Mouse (Mus musculus) ovary, postnatal 10 days (tissue): Measurements from ENCODE around the gene Nr2e3.
"Not testable (repeated sequence)": the region's sequence is repeated elsewhere in the genome, so short reads cannot be mapped to it uniquely, and the experiment has no call there.

Experiments used
- DNase-seq: peaks from one replicate; pipeline ENCODE4 v3.0.0; 2022; ENCODE audit warnings: low spot score

Gene Nr2e3

GRCm38 (mm10) chr9:59949981-59950380 is 10.5 kb downstream of the Nr2e3 start:
- DNase-seq = no peak

- DNase-seq = no peak
Observed at GRCm38 (mm10) chr9:59949511-59949910, 10.9 kb downstream of the Nr2e3 start.

GRCm38 (mm10) chr9:59948691-59949250 is 11.7 kb downstream of the Nr2e3 start:
- DNase-seq = no peak

GRCm38 (mm10) chr9:59948226-59948625 is 12.2 kb downstream of the Nr2e3 start:
- DNase-seq = no peak

- DNase-seq = no peak
Observed at GRCm38 (mm10) chr9:59947271-59947670, 13.2 kb downstream of the Nr2e3 start.

- no peak for DNase-seq
Observed at GRCm38 (mm10) chr9:59945241-59945640, 15.2 kb downstream of the Nr2e3 start.

GRCm38 (mm10) chr9:59943826-59944225 is 16.6 kb downstream of the Nr2e3 start:
- DNase-seq = no peak

GRCm38 (mm10) chr9:59942501-59943085 is 17.9 kb downstream of the Nr2e3 start:
- no peak for DNase-seq

- no peak for DNase-seq
Observed at GRCm38 (mm10) chr9:59941885-59942350, 18.5 kb downstream of the Nr2e3 start.

GRCm38 (mm10) chr9:59940913-59941884 is 19.3 kb downstream of the Nr2e3 start:
- no peak for DNase-seq

- no peak for DNase-seq
Observed at GRCm38 (mm10) chr9:59939691-59940090, 20.8 kb downstream of the Nr2e3 start.

GRCm38 (mm10) chr9:59938529-59938928 is 21.9 kb downstream of the Nr2e3 start:
- DNase-seq = no peak

- DNase-seq = not testable (repeated sequence)
Observed at GRCm38 (mm10) chr9:59935866-59936265, 24.6 kb downstream of the Nr2e3 start.

- DNase-seq = no peak
Observed at GRCm38 (mm10) chr9:59930248-59930647, 30.2 kb downstream of the Nr2e3 start.

GRCm38 (mm10) chr9:59914761-59915160 is 45.7 kb downstream of the Nr2e3 start:
- DNase-seq = no peak

GRCm38 (mm10) chr9:59903382-59903781 is 57.1 kb downstream of the Nr2e3 start:
- DNase-seq = no peak
